Mouse (Mus musculus): ENCODE results near the gene Ccnc. TPM values are rescaled to one million over a fixed set of nuclear protein-coding genes. Genes with fewer than 3 reads are reported as not detected.

Ccnc gene
- polyA plus RNA-seq, 1 experiment from 2014 or later, result 65.7 TPM

GRCm38 (mm10) chr4:21745723-21746122 is 18.2 kb downstream of the Ccnc start:
- 85% methylated on average over 5 of the region's 5 CpGs for WGBS
- no peak overlapping the region for H3K27ac ChIP-seq

GRCm38 (mm10) chr4:21755123-21755789 is 27.8 kb downstream of the Ccnc start:
- no peaks in the 10 kb centered on the region for H3K27me3 ChIP-seq
- no peaks in the 10 kb centered on the region for H3K4me1 ChIP-seq (replicated peaks)
- ATAC-seq, result no peak
- no peak overlapping the region for H3K9ac ChIP-seq (replicated peaks)
- no peak overlapping the region for H3K27ac ChIP-seq
- 74% methylated on average over 4 of the region's 4 CpGs for WGBS
- H3K36me3 ChIP-seq, result peaks cover 25% of the 10 kb centered on the region
- no peak overlapping the region for H3K4me3 ChIP-seq (replicated peaks)
- H3K9me3 ChIP-seq, result 0 out of 2 replicates have a peak, but pooled peaks cover 5% of the 10 kb centered on the region
- H3K4me2 ChIP-seq (replicated peaks), result no peak overlapping the region

More at GRCm38 (mm10) chr4:21745723-21746122, 18.2 kb downstream of the Ccnc start:
- H3K27me3 ChIP-seq, result no peaks in the 10 kb centered on the region
- H3K9ac ChIP-seq (replicated peaks), result no peak overlapping the region
- H3K4me1 ChIP-seq (replicated peaks), result no peaks in the 10 kb centered on the region
- H3K4me3 ChIP-seq (replicated peaks), result no peak overlapping the region
- ATAC-seq, result no peak
- H3K9me3 ChIP-seq, result no peaks in the 10 kb centered on the region
- H3K4me2 ChIP-seq (replicated peaks), result no peak overlapping the region
- peaks cover 31% of the 10 kb centered on the region for H3K36me3 ChIP-seq

DNA sequence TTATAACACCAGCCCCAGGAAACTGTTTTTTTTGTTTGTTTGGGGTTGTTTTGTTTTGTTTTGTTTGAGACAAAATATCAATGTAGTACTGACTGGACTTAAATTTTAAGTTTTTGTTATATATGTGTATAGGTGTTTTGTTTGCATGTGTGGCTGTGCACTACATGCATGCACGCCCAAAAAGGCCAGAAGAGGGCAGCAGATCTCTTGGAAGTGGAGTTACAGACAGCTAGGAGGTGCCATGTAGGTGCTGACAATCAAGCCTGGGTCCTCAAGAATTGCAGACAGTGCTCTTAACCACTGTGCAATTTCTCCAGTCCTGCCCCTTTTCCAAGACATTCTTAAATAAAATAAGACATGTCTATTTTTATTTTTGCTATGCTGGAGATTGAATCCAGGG is 31.4 kb downstream of the Ccnc start:
- H3K4me2 ChIP-seq (replicated peaks), result no peak overlapping the region
- no peaks in the 10 kb centered on the region for H3K4me1 ChIP-seq (replicated peaks)
- WGBS, result 52% methylated on average over 1 of the region's 1 CpGs
- no peak overlapping the region for H3K4me3 ChIP-seq (replicated peaks)
- H3K27ac ChIP-seq, result no peak overlapping the region
- no peak overlapping the region for H3K9ac ChIP-seq (replicated peaks)
- ATAC-seq, result no peak
- no peaks in the 10 kb centered on the region for H3K27me3 ChIP-seq
- H3K9me3 ChIP-seq, result 0 out of 2 replicates have a peak, but pooled peaks cover 5% of the 10 kb centered on the region
- H3K36me3 ChIP-seq, result peaks cover 21% of the 10 kb centered on the region

GRCm38 (mm10) chr4:21761416-21762160 is 34.1 kb downstream of the Ccnc start:
- no peak for ATAC-seq
- Histone ChIP-seq H3K27ac (no peak overlapping the region), H3K27me3 (no peaks in the 10 kb centered on the region), H3K4me1 (replicated peaks) (peaks cover 5% of the 10 kb centered on the region; the same call in 1 of the 2 replicates), H3K9ac (replicated peaks) (no peak overlapping the region), H3K9me3 (0 out of 2 replicates have a peak, but pooled peaks cover 5% of the 10 kb centered on the region), H3K4me2 (replicated peaks) (no peak overlapping the region), H3K36me3 (peaks cover 21% of the 10 kb centered on the region), H3K4me3 (replicated peaks) (no peak overlapping the region)
- 90% methylated on average over 9 of the region's 9 CpGs for WGBS

DNA sequence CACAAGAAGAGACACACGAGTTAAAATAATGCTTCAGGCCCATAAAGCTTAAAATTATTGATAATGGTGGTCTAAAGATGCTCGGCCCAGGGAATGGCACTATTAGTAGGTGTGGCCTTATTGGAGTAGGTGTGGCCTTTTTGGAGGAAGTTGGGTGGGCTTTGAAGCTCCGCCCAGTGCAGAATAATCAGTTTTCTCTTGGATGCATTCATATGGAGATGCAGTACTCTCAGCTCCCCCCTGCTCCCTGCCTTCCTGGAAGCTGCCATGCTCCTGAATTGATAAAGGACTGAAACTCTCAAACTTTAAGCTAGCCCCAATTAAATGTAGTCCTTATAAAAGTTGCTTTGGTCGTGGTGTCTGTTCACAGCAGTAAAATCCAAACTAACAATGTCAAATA is 36.3 kb downstream of the Ccnc start:
- no peak overlapping the region for H3K27ac ChIP-seq
- H3K4me2 ChIP-seq (replicated peaks), result no peak overlapping the region
- 85% methylated on average over 4 of the region's 4 CpGs for WGBS
- peaks cover 12% of the 10 kb centered on the region for H3K36me3 ChIP-seq
- no peak overlapping the region for H3K9ac ChIP-seq (replicated peaks)
- H3K4me3 ChIP-seq (replicated peaks), result no peak overlapping the region
- no peaks in the 10 kb centered on the region for H3K27me3 ChIP-seq
- H3K4me1 ChIP-seq (replicated peaks), result peaks cover 5% of the 10 kb centered on the region; the same call in 1 of the 2 replicates
- ATAC-seq, result no peak
- 0 out of 2 replicates have a peak, but pooled peaks cover 5% of the 10 kb centered on the region for H3K9me3 ChIP-seq

- peak; percentile 57 for ATAC-seq
- H3K4me3 ChIP-seq (replicated peaks), result peak overlapping the region; percentile 68
- H3K9ac ChIP-seq (replicated peaks), result peak overlapping the region; percentile 79
- H3K36me3 ChIP-seq, result no peaks in the 10 kb centered on the region
- H3K4me1 ChIP-seq (replicated peaks), result peaks cover 5% of the 10 kb centered on the region; the same call in 1 of the 2 replicates
- H3K27me3 ChIP-seq, result no peaks in the 10 kb centered on the region
- no peaks in the 10 kb centered on the region for H3K9me3 ChIP-seq
- WGBS, result 18% methylated on average over 14 of the region's 14 CpGs
- H3K4me2 ChIP-seq (replicated peaks), result peak overlapping the region; percentile 72
- peak overlapping the region; percentile 71 for H3K27ac ChIP-seq
These were observed 38.8 kb downstream of the Ccnc start for GRCm38 (mm10) chr4:21766171-21766862.

DNA sequence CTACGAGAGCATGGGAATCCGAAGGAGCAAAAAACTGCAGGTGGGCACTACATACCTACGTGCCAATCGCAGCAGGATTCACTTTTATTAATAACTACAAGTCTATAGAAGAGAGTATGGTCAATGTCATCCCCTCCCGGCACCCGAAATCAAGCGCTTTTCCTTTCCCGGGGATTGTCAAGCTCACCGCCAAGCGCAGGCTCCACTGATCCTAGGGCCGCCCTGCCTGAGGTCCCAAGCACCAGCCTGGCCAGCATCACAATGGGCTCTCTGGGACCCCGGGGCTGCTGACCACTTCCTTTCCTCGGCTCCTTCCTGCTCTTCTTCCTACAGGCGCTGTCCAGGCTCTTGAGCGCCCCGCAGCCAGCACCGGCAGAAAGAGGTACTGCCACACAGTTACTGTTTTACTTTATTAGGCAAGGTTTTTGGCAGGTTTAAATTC is 39.4 kb downstream of the Ccnc start, which contains the start of the genes Usp45 and Tstd3:
TSS of gene Usp45 (plus strand) at position 294 of the 442 bp plus-strand sequence.
TSS of gene Tstd3 (minus strand) at position 350 of the 442 bp plus-strand sequence.
- peak within 1 kb of the TSS; percentile 68 for H3K4me3 ChIP-seq (replicated peaks)
- under 1% methylated on average over 17 of the region's 17 CpGs for WGBS
- H3K36me3 ChIP-seq, result no peaks in the 10 kb centered on the region
- H3K9ac ChIP-seq (replicated peaks), result peak within 1 kb of the TSS; percentile 79
- peak; percentile 98 for ATAC-seq
- H3K9me3 ChIP-seq, result no peaks in the 10 kb centered on the region
- H3K27me3 ChIP-seq, result no peaks in the 10 kb centered on the region
- H3K27ac ChIP-seq, result peak within 1 kb of the TSS; percentile 71
- peak within 1 kb of the TSS; percentile 72 for H3K4me2 ChIP-seq (replicated peaks)
- H3K4me1 ChIP-seq (replicated peaks), result peaks cover 5% of the 10 kb centered on the region; the same call in 1 of the 2 replicates

DNA sequence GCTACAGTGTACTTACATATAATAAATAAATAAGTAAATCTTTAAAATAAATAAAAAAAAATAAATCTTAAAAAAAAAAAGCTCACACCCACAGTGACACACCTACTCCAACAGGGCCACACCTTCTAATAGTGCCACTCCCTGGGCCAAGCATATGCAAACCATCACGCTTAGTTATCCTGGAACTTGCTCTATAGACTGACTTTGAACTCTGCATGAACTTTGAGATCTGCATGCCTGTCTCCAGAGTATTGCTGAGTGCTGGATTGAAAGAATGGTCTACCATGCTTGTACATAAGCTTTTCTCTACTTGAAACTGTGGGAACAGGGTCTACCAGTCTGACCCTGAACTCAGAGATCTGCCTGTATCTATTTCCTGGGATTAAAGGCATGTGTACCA is 43.6 kb downstream of the Ccnc start:
- Histone ChIP-seq H3K36me3 (no peaks in the 10 kb centered on the region), H3K4me1 (replicated peaks) (peaks cover 5% of the 10 kb centered on the region; the same call in 1 of the 2 replicates), H3K9ac (replicated peaks) (no peak overlapping the region), H3K9me3 (no peaks in the 10 kb centered on the region), H3K4me3 (replicated peaks) (no peak overlapping the region), H3K4me2 (replicated peaks) (no peak overlapping the region), H3K27ac (no peak overlapping the region), H3K27me3 (no peaks in the 10 kb centered on the region)
- no peak for ATAC-seq
- 85% methylated on average over 1 of the region's 1 CpGs for WGBS

DNA sequence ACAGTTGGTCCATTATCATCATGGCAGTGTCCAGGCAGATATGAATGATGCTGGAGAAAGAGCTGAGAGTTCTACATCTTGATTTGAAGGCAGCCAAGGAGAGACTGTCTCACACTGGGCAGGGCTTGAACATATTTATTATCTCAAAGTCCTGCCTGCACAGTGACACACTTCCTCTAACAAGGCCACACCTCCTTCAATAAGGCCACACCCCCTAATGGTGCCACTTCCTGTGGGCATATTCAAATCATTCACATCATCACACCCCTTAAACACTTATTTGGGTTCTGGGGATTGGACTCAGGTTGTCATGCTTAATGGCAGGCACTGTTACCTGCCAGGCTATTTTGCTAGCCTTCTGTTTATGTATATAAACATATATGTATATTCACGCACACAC is 44.8 kb downstream of the Ccnc start:
- H3K36me3 ChIP-seq, result no peaks in the 10 kb centered on the region
- no peak overlapping the region for H3K4me3 ChIP-seq (replicated peaks)
- no peak overlapping the region for H3K27ac ChIP-seq
- WGBS, result 92% methylated on average over 1 of the region's 1 CpGs
- H3K4me1 ChIP-seq (replicated peaks), result peaks cover 5% of the 10 kb centered on the region; the same call in 1 of the 2 replicates
- H3K9ac ChIP-seq (replicated peaks), result no peak overlapping the region
- no peak for ATAC-seq
- no peaks in the 10 kb centered on the region for H3K27me3 ChIP-seq
- no peak overlapping the region for H3K4me2 ChIP-seq (replicated peaks)
- H3K9me3 ChIP-seq, result no peaks in the 10 kb centered on the region

DNA sequence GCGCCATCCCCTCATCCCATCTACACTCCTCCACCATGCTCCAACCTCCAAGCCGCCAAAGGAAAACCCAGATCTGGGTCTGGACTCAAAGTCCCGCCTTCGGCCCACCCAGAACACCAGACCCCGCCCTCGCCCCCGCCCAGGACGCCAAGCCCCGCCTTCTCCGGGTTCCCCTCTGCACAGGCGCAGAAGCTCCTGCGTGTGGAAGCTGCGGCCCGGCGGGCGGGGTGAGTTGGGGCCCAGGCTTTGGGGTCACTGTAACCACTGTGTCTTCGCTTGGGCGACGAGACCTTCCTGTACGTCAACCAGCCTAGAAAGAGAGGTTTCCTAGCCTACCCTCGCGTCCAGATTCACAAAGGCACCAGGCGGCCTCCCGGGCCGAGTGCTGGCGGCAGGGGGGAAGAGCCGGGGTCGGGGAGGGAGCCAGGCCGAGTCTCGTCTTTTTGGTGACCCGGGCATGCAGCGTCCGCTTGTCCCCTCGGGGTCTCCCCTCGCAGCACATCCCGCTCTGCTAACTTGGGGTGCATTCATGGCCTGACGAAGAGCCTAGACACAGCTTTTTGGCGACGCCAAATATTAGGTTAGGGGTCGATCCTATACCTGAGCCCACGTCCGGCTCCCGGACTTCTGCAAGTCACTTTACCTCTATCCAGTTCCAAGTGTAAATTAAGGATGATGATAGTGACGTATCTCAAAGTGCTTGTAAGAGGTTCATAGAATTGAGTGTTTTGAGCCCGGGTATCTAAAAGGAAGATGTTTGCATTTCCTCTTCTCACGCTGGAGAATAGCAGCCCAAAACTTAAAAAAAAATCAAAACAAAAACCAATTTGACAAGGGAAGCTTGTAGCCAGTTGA is 48.8 kb downstream of the Ccnc start:
- H3K27ac ChIP-seq, result no peak overlapping the region; the same call in 1 of the 2 replicates
- H3K9me3 ChIP-seq, result no peaks in the 10 kb centered on the region
- H3K36me3 ChIP-seq, result peaks cover 8% of the 10 kb centered on the region
- no peaks in the 10 kb centered on the region for H3K27me3 ChIP-seq
- peak; percentile 98 for ATAC-seq
- H3K4me3 ChIP-seq (replicated peaks), result peak overlapping the region; percentile 65
- H3K9ac ChIP-seq (replicated peaks), result peak overlapping the region; percentile 82
- WGBS, result under 1% methylated on average over 46 of the region's 46 CpGs
- H3K4me2 ChIP-seq (replicated peaks), result peak overlapping the region; percentile 68
- H3K4me1 ChIP-seq (replicated peaks), result peaks cover 12% of the 10 kb centered on the region; the same call in 1 of the 2 replicates

- Histone ChIP-seq H3K36me3 (peaks cover 14% of the 10 kb centered on the region), H3K9ac (replicated peaks) (peak overlapping the region; percentile 82), H3K27ac (no peak overlapping the region), H3K27me3 (no peaks in the 10 kb centered on the region), H3K4me2 (replicated peaks) (peak overlapping the region; percentile 68), H3K4me3 (replicated peaks) (peak overlapping the region; percentile 65), H3K9me3 (no peaks in the 10 kb centered on the region), H3K4me1 (replicated peaks) (peaks cover 12% of the 10 kb centered on the region; the same call in 1 of the 2 replicates)
- WGBS, result 7% methylated on average over 9 of the region's 9 CpGs
- ATAC-seq, result no peak
These were observed 49.4 kb downstream of the Ccnc start for GRCm38 (mm10) chr4:21776946-21777265.

All from midbrain, embryonic 13.5 days (tissue).